Mouse (Mus musculus) MEL-GATA-1-ER (cell line): ENCODE results near the gene Tmem132a.

Source experiments
- DNase-seq: peaks from one replicate; pipeline ENCODE4 v3.0.0-alpha.2; 2012; ENCODE audit warnings: low read depth; ENCODE audit errors: extremely low read depth

Gene Tmem132a

GRCm38 (mm10) chr19:10878201-10878837, 8.6 kb upstream of the Tmem132a start:
- no peak for DNase-seq

- no peak for DNase-seq
These were observed 1.7 kb upstream of the Tmem132a start for GRCm38 (mm10) chr19:10871328-10871961.

- no peak for DNase-seq
These were observed 936 bp upstream of the Tmem132a start for GRCm38 (mm10) chr19:10870676-10871075.

- no peak for DNase-seq
These were observed 377 bp downstream of the Tmem132a start for GRCm38 (mm10) chr19:10869241-10869885.

- no peak for DNase-seq
These were observed 1.1 kb downstream of the Tmem132a start for GRCm38 (mm10) chr19:10868623-10869141.

GRCm38 (mm10) chr19:10867946-10868622, 1.7 kb downstream of the Tmem132a start:
- DNase-seq = no peak

- no peak for DNase-seq
These were observed 3.4 kb downstream of the Tmem132a start for GRCm38 (mm10) chr19:10866351-10866750.

GRCm38 (mm10) chr19:10860072-10860497, 9.7 kb downstream of the Tmem132a start:
- no peak for DNase-seq

- DNase-seq = no peak
These were observed 13.2 kb downstream of the Tmem132a start for GRCm38 (mm10) chr19:10856520-10856919.

- no peak for DNase-seq
These were observed 14.3 kb downstream of the Tmem132a start for GRCm38 (mm10) chr19:10855422-10855821.

- no peak for DNase-seq
These were observed 22.2 kb downstream of the Tmem132a start for GRCm38 (mm10) chr19:10847311-10848087.

- no peak for DNase-seq
These were observed 23.6 kb downstream of the Tmem132a start for GRCm38 (mm10) chr19:10846150-10846549.

- no peak for DNase-seq
These were observed 24.3 kb downstream of the Tmem132a start for GRCm38 (mm10) chr19:10845454-10845853.

- DNase-seq = no peak
These were observed 25.5 kb downstream of the Tmem132a start for GRCm38 (mm10) chr19:10844206-10844605.

GRCm38 (mm10) chr19:10842914-10843313, 26.8 kb downstream of the Tmem132a start:
- no peak for DNase-seq

GRCm38 (mm10) chr19:10841721-10842626, 27.8 kb downstream of the Tmem132a start:
- no peak for DNase-seq

- no peak for DNase-seq
These were observed 30.5 kb downstream of the Tmem132a start, which contains the start of gene Slc15a3 for GRCm38 (mm10) chr19:10839010-10839892. TSS of gene Slc15a3 (plus strand) at chr19:10839727.

GRCm38 (mm10) chr19:10835671-10836070, 34.1 kb downstream of the Tmem132a start:
- DNase-seq = no peak

- DNase-seq = no peak
These were observed 36.1 kb downstream of the Tmem132a start for GRCm38 (mm10) chr19:10833611-10834010.
